Mouse (Mus musculus) spleen, adult 18-20 months (tissue): ENCODE measurements around the gene Ttf2.

Experiments used
- DNase-seq, 2 experiments: peaks; one replicate each; pipeline ENCODE4 v3.0.0; 2022; ENCODE audit warnings: mixed read lengths in 2 of 2

Ttf2 gene

DNA sequence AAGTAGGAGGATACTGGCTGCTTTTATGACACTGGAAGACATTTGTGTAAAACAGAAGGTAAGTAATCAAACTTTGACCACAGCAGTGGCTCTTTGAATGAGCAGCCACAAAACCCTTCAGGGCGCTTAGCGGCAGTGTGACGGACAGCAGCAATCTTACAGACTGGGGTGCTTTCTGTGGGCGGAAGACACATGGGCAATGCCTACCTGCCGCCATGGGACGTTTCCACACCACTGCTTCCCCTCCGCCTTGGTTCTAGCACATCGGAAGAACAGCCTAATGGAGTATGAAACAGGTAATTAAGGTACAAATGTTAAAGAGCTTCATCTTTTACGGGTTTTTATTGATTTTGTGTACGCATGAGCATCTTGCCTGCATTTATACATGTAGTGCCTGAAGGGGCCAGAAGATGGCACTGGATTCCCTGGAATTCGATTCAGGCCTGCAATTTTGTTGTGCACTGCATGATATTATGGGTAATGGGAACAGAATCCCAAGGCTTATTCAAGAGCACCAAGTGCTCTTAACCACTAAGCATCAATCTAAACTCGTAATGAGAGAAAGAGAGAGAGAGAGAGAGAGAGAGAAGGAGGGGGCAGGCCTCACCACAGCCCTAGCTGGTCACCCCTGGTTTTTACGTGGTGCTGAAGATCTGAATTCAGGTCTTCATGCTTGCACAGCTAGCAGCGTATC is 5.5 kb downstream of the Ttf2 start:
- DNase-seq: peak in 1 of 2 experiments; percentile 29

- no peak for DNase-seq
Observed at GRCm38 (mm10) chr3:100961501-100961900, 8.0 kb downstream of the Ttf2 start.

GRCm38 (mm10) chr3:100961007-100961406 is 8.5 kb downstream of the Ttf2 start:
- DNase-seq: no peak

DNA sequence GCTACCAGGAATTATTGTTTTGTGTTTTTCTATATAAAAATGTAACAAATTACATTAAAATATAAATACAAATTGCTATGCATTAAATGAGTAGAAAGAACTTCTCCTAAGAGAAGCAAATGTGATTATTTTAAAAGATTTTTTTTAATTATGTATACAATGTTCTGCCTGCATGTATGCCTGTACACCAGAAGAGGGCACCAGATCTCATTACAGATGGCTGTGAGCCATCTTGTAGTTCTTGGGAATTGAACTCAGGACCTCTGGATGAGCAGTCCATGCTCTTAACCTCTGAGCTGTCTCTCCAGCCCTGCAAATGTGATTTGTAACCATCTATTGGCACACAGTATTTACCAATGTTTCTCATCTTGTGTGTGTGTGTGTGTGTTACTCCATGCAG is 14.8 kb downstream of the Ttf2 start:
- no peak for DNase-seq

- DNase-seq: no peak
Observed at GRCm38 (mm10) chr3:100951531-100951930, 17.9 kb downstream of the Ttf2 start.

DNA sequence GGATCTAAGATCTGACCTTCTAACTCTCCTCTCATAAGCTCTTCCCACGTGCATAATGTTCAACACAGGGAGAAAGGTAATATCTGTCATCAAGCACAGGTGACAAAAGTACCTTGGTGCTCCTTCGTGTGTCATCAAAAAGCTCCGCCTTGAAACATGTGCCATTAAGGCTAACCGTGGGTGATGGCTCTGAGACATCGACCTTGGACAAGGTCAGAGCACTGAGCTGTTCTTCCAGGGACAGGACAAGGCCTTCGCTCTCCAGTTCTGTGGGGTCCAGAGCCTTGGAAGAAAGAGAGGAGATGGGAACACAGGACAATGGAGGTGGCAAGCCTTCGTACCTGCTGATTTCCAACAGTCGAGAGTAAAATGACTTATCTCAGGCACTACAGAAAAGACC is 22.2 kb downstream of the Ttf2 start:
- no peak for DNase-seq

- DNase-seq: no peak
Observed at GRCm38 (mm10) chr3:100940496-100941037, 28.9 kb downstream of the Ttf2 start.

- no peak for DNase-seq
Observed at GRCm38 (mm10) chr3:100938211-100938610, 31.3 kb downstream of the Ttf2 start.

- DNase-seq: no peak
Observed at GRCm38 (mm10) chr3:100936201-100936600, 33.3 kb downstream of the Ttf2 start.

DNA sequence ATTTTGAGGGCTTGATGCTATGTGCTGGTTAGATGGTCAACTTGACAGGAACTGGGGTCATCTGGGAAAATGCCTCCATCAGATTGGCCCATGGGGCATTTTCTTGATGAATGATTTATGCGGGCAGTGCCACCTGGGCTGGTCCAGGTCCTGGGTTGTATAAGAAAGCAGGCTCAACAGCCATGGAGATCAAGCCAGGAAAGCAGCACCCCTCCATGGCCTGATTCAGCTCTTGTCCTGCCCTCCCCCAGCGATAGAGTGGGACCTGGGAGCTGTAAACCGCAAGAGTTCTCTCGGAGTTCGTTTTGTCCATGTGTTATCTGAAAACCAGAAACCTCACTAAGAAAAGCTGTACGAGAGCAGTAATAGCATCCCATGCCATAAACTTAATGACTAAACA is 33.9 kb downstream of the Ttf2 start:
- no peak for DNase-seq

DNA sequence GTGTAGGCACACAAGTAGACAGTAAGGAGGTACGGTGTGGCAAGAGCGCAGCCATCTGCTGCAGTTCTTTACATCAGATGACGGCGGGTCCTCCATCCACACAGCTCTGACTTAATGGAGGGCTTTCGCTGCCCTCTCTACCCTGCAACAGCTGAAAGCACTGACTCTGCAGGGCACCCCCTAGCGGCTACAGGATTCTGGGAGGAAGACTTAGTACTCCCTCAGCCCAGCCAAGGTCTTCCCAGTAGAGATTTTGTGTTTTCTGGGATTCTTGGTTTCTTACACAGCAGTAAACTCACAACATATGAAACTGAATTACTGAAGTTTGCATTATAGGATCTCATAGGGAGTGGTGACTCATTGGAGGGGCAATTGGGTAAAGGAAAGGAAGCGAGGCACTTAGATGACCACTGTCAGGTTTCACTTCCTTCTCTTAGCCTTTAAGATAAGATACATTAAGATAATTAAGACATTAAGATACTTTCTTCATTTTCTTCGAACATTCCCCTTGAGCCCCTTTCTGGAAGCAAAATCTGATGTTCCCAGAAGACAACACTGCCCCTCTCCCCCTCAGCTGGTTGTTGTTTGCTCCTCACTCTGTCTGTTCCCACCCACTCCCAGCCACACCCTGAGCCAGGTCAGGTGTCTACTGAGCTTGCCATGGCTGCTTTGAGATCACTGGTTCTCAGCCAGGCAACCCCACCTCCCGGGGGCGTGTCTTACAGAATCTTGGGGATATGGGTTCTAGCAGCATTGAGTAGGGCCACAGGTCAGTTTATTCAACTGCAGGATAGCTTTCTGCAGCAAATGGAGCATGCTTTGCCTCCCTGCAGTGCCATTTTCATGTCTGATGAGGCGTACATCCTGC is 37.2 kb downstream of the Ttf2 start:
- DNase-seq: peak in 1 of 2 experiments; percentile 29

DNA sequence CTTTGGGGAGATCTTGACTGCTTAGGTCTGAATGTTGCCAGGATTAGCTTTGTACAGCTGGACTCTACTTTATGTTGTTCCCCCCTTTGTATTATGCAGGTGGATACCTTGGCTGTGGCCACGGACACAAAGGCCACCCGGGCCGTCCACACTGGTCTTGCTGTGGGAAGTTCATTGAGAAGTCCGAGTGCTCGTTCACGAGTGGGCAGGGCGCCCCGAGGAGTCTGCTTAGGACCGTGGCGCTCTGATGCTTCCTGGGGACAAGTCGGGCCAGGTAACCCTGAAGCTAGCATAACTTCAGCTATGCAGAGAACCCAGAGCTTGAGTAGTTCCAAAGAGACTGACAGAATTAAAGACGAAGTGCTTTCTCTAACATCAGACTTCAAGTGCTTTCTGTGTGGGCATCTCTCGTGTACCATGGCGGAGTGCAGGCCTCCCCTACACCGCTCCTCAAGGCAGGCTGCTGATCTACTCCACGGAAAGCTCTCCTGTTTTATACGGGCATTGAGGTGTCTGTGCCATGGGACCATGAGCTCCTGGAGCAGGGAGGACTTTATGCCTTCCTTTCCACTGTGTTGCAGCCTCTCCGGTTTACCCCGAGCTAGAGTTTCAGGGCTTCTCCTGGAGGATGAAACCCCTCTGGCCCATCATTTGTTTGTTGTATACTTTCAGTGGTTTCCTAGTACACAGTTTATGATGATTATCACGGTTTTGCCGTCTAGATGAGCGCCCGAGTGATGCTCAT is 38.0 kb downstream of the Ttf2 start:
- DNase-seq: no peak

DNA sequence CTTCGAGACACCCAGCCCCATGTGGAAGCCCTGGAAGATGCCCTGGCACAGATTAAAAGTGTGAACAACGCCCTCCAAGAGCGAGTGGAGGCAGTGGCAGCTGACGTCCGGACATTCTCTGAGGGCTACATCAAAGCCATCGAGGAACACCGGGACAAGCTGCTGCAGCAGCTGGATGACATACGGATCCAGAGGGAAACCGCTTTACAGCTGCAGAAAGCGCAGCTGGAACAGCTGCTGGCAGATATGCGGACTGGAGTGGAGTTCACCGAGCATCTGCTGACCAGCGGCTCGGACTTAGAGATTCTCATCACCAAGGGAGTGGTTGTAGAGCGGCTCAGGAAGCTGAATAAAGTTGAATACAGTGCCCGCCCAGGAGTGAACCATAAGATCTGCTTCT is 44.3 kb downstream of the Ttf2 start:
- no peak for DNase-seq

- no peak for DNase-seq
Observed at GRCm38 (mm10) chr3:100924065-100924732, 45.3 kb downstream of the Ttf2 start.

DNA sequence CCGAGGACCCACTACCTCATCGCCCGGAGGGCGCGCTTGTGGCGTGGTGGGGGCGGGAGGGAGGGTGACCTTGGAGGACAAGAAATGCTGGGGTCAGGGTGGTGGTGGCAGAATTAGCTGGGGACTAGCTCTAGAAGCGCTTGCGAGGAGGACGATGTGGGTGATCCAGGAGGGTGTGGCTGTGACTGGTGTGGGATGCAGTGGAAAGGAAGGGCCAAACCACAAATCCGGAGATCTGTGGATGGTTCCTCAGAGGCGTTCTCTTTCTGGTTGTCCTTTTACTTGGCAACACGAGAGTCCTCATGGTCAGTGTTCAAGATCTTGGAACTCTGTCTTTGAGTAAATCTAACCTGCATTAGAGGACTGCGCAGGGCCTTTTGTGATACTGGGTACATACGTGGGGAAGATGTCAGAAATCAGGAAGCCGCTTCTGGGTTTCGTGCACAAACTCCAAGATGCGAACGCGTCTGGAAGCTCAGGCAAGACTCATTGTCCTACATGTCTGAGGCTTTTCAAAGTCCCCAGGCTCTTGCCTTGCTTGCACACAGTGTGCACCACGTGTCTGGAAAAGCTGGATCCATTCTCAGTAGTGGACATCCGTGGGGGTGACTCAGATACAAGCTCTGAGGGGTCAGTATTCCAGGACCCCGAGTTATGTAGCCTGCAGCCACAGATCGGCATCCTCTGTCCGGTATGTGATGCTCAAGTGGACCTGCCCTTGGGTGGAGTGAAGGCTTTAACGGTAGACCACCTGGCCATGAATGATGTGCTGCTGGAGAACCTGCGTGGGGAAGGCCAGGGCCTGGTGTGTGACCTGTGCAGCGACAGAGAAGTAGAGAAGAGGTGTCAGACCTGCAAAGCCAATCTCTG is 46.7 kb downstream of the Ttf2 start:
- no peak for DNase-seq

GRCm38 (mm10) chr3:100921825-100922505 is 47.5 kb downstream of the Ttf2 start, which contains the start of gene Trim45:
Gene Trim45 (plus strand): TSS chr3:100922202.
- peak; percentile 92 to 93 for DNase-seq

DNA sequence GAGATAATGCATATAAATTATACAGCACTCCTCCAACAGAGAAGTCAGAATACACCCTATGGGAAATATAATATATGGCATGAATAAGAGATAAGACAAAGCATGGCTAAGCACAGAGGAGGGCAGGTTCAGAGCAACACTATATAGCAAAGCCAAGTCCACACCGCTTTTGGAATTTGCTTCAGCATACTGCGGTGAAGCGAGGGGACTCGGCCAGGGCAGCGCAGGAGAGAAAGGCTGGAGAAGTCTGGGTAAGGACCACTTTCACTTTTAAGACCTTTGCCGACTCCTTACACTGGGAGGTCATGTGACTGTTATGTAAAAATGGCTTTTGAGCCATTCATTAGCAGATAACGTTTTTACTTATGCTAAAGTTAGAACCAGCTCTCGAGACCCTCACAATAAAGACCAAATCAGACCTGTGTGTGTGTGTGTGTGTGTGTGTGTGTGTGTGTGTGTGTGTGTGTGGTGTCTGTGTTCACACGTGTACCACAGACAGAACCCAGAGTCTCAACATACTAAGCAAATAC is 48.8 kb downstream of the Ttf2 start:
- peak in 1 of 2 experiments; percentile 13 for DNase-seq

DNA sequence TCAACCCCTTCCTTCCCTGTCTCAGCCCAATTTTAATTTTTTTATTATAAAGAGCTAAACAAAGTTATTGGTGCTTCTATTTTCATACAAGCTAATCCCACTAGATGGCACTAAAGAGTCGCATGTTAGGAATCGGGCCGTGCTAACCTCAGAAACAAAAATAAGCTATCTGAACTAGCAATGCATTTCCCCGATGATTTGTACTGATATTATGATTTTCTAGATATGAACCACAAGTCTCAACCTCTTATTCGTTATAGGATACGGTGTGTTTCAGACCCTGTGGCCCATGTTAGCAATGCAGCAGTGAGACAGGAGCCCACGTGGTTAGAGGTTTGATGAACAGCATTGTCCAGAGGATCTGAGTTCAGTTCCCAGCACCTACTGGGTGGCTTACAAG is 52.6 kb downstream of the Ttf2 start:
- DNase-seq: no peak

DNA sequence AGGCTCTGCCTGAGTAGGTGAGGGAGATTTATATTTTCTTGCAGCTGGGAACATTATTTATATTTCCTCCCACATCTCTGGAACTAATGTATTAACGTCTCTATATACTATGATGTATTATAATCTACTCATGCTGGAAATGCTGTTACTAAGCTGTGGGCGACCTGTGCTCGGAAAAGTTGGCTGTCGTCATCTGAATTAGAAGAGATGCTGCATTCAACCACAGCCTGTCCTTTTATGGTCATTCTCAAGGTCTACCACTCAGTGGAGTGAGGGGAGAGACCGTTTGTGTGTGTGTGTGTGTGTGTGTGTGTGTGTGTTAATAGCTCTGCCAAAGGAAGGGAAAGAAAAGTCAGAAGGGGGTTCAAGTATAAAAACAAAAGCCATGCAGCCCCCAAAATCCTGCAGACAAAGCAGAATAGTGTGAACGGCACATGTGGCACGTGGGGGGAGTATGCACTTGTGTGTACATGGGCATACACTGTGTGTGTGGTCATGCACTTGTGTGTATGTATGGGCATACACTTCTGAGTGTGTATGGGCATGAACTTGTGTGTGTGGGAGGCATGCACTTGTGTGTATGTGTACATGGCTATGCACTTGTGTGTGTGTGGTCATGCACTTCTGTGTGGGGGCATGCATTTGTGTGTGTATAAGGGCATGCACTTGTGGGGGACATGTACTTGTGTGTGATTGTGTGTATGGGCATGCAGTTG is 57.8 kb downstream of the Ttf2 start:
- no peak for DNase-seq

DNA sequence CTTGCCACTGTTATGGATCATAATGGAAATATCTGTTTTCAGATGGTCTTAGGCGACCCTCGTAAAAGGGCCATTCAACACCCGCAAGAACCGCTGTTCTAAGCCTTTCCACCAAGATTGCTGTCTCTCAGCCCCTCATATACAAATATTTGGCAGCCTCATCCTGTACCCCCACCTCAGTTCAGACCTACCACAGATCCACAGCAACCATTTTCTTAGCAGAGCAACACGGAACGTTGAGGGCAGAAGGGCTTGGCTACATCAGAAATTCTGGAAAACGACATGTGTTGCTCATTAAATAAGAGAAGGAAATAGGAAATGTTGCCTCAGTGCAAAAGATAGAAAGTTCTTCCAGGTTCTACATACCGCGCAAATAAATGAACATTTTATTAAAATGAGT is 58.4 kb downstream of the Ttf2 start:
- DNase-seq: no peak
